Mouse (Mus musculus): Measurements from ENCODE around the gene Rbm20.

The Rbm20 gene

GRCm38 (mm10) chr19:53717364-53717763 is 40.3 kb downstream of the Rbm20 start:
- in situ Hi-C loops (cut with MboI): no loop called here

GRCm38 (mm10) chr19:53722186-53722585 is 45.1 kb downstream of the Rbm20 start:
- in situ Hi-C loops (cut with MboI): no loop called here

- in situ Hi-C loops (cut with MboI): no loop called here
Observed at GRCm38 (mm10) chr19:53724053-53724452, 46.9 kb downstream of the Rbm20 start.

GRCm38 (mm10) chr19:53726340-53726739 is 49.2 kb downstream of the Rbm20 start:
- in situ Hi-C loops (cut with MboI): no loop called here

GRCm38 (mm10) chr19:53726755-53727154 is 49.6 kb downstream of the Rbm20 start:
- in situ Hi-C loops (cut with MboI): no loop called here

GRCm38 (mm10) chr19:53727277-53727676 is 50.2 kb downstream of the Rbm20 start:
- in situ Hi-C loops (cut with MboI): no loop called here

GRCm38 (mm10) chr19:53727886-53728669 is 51.0 kb downstream of the Rbm20 start:
- in situ Hi-C loops (cut with MboI): no loop called here

GRCm38 (mm10) chr19:53729919-53730318 is 52.8 kb downstream of the Rbm20 start:
- in situ Hi-C loops (cut with MboI): no loop called here

- in situ Hi-C loops (cut with MboI): no loop called here
Observed at GRCm38 (mm10) chr19:53731761-53732201, 54.7 kb downstream of the Rbm20 start.

GRCm38 (mm10) chr19:53734845-53735244 is 57.7 kb downstream of the Rbm20 start:
- in situ Hi-C loops (cut with MboI): no loop called here

GRCm38 (mm10) chr19:53738701-53739131 is 61.6 kb downstream of the Rbm20 start:
- in situ Hi-C loops (cut with MboI): no loop called here

GRCm38 (mm10) chr19:53739570-53740266 is 62.6 kb downstream of the Rbm20 start:
- in situ Hi-C loops (cut with MboI): no loop called here

GRCm38 (mm10) chr19:53740750-53741380 is 63.8 kb downstream of the Rbm20 start:
- in situ Hi-C loops (cut with MboI): no loop called here

GRCm38 (mm10) chr19:53741902-53742301 is 64.8 kb downstream of the Rbm20 start:
- in situ Hi-C loops (cut with MboI): no loop called here

GRCm38 (mm10) chr19:53745354-53745753 is 68.2 kb downstream of the Rbm20 start:
- in situ Hi-C loops (cut with MboI): no loop called here

- in situ Hi-C loops (cut with MboI): no loop called here
Observed at GRCm38 (mm10) chr19:53746116-53746515, 69.0 kb downstream of the Rbm20 start.

GRCm38 (mm10) chr19:53748236-53748775 is 71.2 kb downstream of the Rbm20 start:
- in situ Hi-C loops (cut with MboI): no loop called here

GRCm38 (mm10) chr19:53749326-53749725 is 72.2 kb downstream of the Rbm20 start:
- in situ Hi-C loops (cut with MboI): no loop called here

- in situ Hi-C loops (cut with MboI): loop anchor here (25.0 kb wide), 1 partner anchor 1311 kb away; no protein-coding TSS in a partner anchor
Observed at GRCm38 (mm10) chr19:53751420-53752185, 74.5 kb downstream of the Rbm20 start.

- in situ Hi-C loops (cut with MboI): loop anchor here (25.0 kb wide), 1 partner anchor 1309 kb away; no protein-coding TSS in a partner anchor
Observed at GRCm38 (mm10) chr19:53752993-53753392, 75.9 kb downstream of the Rbm20 start.

GRCm38 (mm10) chr19:53754421-53754830 is 77.3 kb downstream of the Rbm20 start:
- in situ Hi-C loops (cut with MboI): loop anchor here (25.0 kb wide), 1 partner anchor 1308 kb away; no protein-coding TSS in a partner anchor

All from mature B cell (primary cell).